Mouse (Mus musculus): ENCODE data around the gene Taf9. TPM values are rescaled to one million over a fixed set of nuclear protein-coding genes. Genes with fewer than 3 reads are reported as not detected.

Taf9 gene
- polyA plus RNA-seq, 2 experiments = 10.0 to 18.0 TPM

- Histone ChIP-seq H3K4me1 (replicated peaks; ENCODE audit: control insufficient read depth in 2 of 2, insufficient read depth in 2 of 2, low read length in 1 of 2) (peaks cover 0 to 8% of the 10 kb centered on the region in 2 experiments; a peak in 3 of 4 replicates), H3K27me3 (ENCODE audit: control insufficient read depth, insufficient read depth, low read length) (no peaks in the 10 kb centered on the region), H3K36me3 (replicated peaks; ENCODE audit: control insufficient read depth, insufficient read depth, low read depth) (no peaks in the 10 kb centered on the region; the same call in 1 of the 2 replicates), H3K4me2 (ENCODE audit: low read depth) (no peak overlapping the region), H3K4me3 (ENCODE audit: insufficient read depth in 1 of 2, low read depth in 2 of 2, low read length in 2 of 2) (no peak overlapping the region), H3K9ac (replicated peaks) (no peak overlapping the region), H3K27ac (no peak overlapping the region), H3K9me3 (ENCODE audit: control insufficient read depth, low read length) (peaks cover 2% of the 10 kb centered on the region)
- DNase-seq (ENCODE audit: low read depth in 3 of 3, low spot score in 3 of 3) (no peak), ATAC-seq (ENCODE audit: insufficient read depth) (no peak)
- 57% methylated on average over 1 of the region's 1 CpGs for WGBS (ENCODE audit: insufficient replicate concordance)
- TF ChIP-seq CTCF (IDR thresholded peaks at IDR 0.05; ENCODE audit: low read depth) (no peak), EP300 (IDR thresholded peaks at IDR 0.05; ENCODE audit: low read depth) (no peak)
Observed at GRCm38 (mm10) chr13:100605845-100606244, 45.5 kb upstream of the Taf9 start.

DNA sequence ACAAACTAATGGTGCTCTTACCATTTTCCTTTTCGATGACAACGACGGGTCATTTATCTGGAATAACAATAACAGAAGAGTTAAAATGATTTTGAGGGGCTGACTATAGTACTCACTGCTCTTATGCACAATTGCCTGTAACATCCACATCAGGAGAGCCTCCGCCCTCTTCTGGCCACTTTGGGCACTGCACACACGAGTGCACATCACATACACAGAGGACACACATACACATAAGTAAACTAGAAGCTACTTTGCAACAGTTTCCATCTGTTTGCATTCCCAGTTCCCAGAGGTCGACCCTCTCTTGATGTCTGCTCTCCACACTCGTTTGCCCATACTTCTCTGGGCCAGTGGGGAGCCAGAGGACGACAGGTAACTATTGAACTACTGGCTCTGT lies 43.6 kb upstream of the Taf9 start:
- Histone ChIP-seq H3K9ac (replicated peaks) (no peak overlapping the region), H3K9me3 (ENCODE audit: control insufficient read depth, low read length) (peaks cover 2% of the 10 kb centered on the region), H3K4me2 (ENCODE audit: low read depth) (no peak overlapping the region), H3K4me1 (replicated peaks; ENCODE audit: control insufficient read depth in 2 of 2, insufficient read depth in 2 of 2, low read length in 1 of 2) (no peaks in the 10 kb centered on the region; a peak in 1 of 4 replicates), H3K36me3 (replicated peaks; ENCODE audit: control insufficient read depth, insufficient read depth, low read depth) (no peaks in the 10 kb centered on the region; the same call in 1 of the 2 replicates), H3K27ac (no peak overlapping the region), H3K27me3 (ENCODE audit: control insufficient read depth, insufficient read depth, low read length) (no peaks in the 10 kb centered on the region), H3K4me3 (ENCODE audit: insufficient read depth in 1 of 2, low read depth in 2 of 2, low read length in 2 of 2) (no peak overlapping the region)
- no peak for TF ChIP-seq EP300 (IDR thresholded peaks at IDR 0.05; ENCODE audit: low read depth)
- TF ChIP-seq CTCF (IDR thresholded peaks at IDR 0.05; ENCODE audit: low read depth) = peak; percentile 65
- ATAC-seq (ENCODE audit: insufficient read depth) (no peak), DNase-seq (ENCODE audit: low read depth in 3 of 3, low spot score in 3 of 3) (no peak)
- 78% methylated on average over 8 of the region's 8 CpGs for WGBS (ENCODE audit: insufficient replicate concordance)

GRCm38 (mm10) chr13:100611266-100611665 lies 40.1 kb upstream of the Taf9 start:
- no peaks in the 10 kb centered on the region; the same call in 1 of the 2 replicates for H3K36me3 ChIP-seq (replicated peaks; ENCODE audit: control insufficient read depth, insufficient read depth, low read depth)
- TF ChIP-seq EP300 (IDR thresholded peaks at IDR 0.05; ENCODE audit: low read depth) = no peak
- no peak for TF ChIP-seq CTCF (IDR thresholded peaks at IDR 0.05; ENCODE audit: low read depth)
- 75% methylated on average over 13 of the region's 13 CpGs for WGBS (ENCODE audit: insufficient replicate concordance)
- no peak overlapping the region for H3K27ac ChIP-seq
- no peak overlapping the region for H3K4me3 ChIP-seq (ENCODE audit: insufficient read depth in 1 of 2, low read depth in 2 of 2, low read length in 2 of 2)
- ATAC-seq (ENCODE audit: insufficient read depth) (no peak), DNase-seq (ENCODE audit: low read depth in 3 of 3, low spot score in 3 of 3) (no peak)
- peaks cover 4% of the 10 kb centered on the region for H3K27me3 ChIP-seq (ENCODE audit: control insufficient read depth, insufficient read depth, low read length)
- no peak overlapping the region for H3K9ac ChIP-seq (replicated peaks)
- H3K4me2 ChIP-seq (ENCODE audit: low read depth) = no peak overlapping the region
- peaks cover 2% of the 10 kb centered on the region for H3K9me3 ChIP-seq (ENCODE audit: control insufficient read depth, low read length)
- 0 out of 4 replicates have a peak, but pooled peaks cover 0 to 2% of the 10 kb centered on the region in 2 experiments for H3K4me1 ChIP-seq (replicated peaks; ENCODE audit: control insufficient read depth in 2 of 2, insufficient read depth in 2 of 2, low read length in 1 of 2)

DNA sequence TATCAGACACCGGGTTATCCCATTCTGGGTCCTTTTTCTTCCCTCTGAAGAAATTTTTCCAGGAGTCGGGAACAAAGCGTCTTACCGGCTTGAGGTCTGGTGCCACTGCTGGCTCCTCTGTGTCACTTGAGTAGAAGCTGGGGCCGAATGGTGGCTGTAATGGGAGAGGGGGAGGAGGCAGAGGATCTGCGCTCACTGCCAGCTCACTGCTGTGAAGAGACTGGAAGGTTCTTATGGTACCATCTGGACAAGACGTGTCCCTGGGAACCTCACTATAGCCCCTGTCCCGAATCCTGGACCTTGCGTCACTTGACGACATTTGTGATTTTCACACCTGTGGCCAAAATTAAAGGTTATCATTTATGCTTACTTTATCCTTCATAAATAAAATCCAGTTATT lies 39.1 kb upstream of the Taf9 start:
- no peak for ATAC-seq (ENCODE audit: insufficient read depth)

DNA sequence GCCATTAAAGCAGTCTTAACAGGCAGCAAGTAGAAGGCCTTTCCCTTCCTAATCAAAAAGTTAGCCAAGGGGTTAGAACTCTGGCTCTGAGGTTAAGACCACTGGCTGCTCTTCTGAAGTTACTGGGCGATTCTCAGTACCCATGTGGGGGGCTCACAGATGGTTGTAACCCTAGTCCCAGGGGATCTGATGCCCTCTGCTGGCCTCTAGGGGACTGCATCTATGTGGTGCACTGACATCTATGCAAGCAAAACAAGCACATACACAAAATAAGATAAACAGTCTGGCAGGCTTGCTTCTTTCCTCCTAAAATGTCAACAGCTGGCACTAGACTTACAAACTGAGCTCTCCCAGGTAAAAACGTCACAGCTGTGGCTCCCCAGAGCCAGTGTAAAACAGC lies 38.5 kb upstream of the Taf9 start:
- Histone ChIP-seq H3K4me2 (ENCODE audit: low read depth) (no peak overlapping the region), H3K36me3 (replicated peaks; ENCODE audit: control insufficient read depth, insufficient read depth, low read depth) (peaks cover 5% of the 10 kb centered on the region; the same call in 1 of the 2 replicates), H3K9ac (replicated peaks) (no peak overlapping the region), H3K27me3 (ENCODE audit: control insufficient read depth, insufficient read depth, low read length) (peaks cover 4% of the 10 kb centered on the region), H3K4me3 (ENCODE audit: insufficient read depth in 1 of 2, low read depth in 2 of 2, low read length in 2 of 2) (no peak overlapping the region), H3K27ac (no peak overlapping the region), H3K9me3 (ENCODE audit: control insufficient read depth, low read length) (no peaks in the 10 kb centered on the region; the same call in 1 of the 2 replicates), H3K4me1 (replicated peaks; ENCODE audit: control insufficient read depth in 2 of 2, insufficient read depth in 2 of 2, low read length in 1 of 2) (0 out of 4 replicates have a peak, but pooled peaks cover 2% of the 10 kb centered on the region in 2 experiments)
- WGBS (ENCODE audit: insufficient replicate concordance) = 44% methylated on average over 2 of the region's 2 CpGs
- TF ChIP-seq EP300 (IDR thresholded peaks at IDR 0.05; ENCODE audit: low read depth) (no peak), CTCF (IDR thresholded peaks at IDR 0.05; ENCODE audit: low read depth) (peak; percentile 40; the same call in 1 of the 2 replicates)
- ATAC-seq (ENCODE audit: insufficient read depth) = no peak
- no peak for DNase-seq (ENCODE audit: low read depth in 3 of 3, low spot score in 3 of 3)

More for the DNA sequence above, 39.1 kb upstream of the Taf9 start:
- 0 out of 4 replicates have a peak, but pooled peaks cover 2% of the 10 kb centered on the region in 2 experiments for H3K4me1 ChIP-seq (replicated peaks; ENCODE audit: control insufficient read depth in 2 of 2, insufficient read depth in 2 of 2, low read length in 1 of 2)
- peaks cover 4% of the 10 kb centered on the region for H3K27me3 ChIP-seq (ENCODE audit: control insufficient read depth, insufficient read depth, low read length)
- H3K4me2 ChIP-seq (ENCODE audit: low read depth) = no peak overlapping the region
- H3K27ac ChIP-seq = no peak overlapping the region
- TF ChIP-seq CTCF (IDR thresholded peaks at IDR 0.05; ENCODE audit: low read depth) (no peak), EP300 (IDR thresholded peaks at IDR 0.05; ENCODE audit: low read depth) (no peak)
- peaks cover under 1% of the 10 kb centered on the region; the same call in 1 of the 2 replicates for H3K36me3 ChIP-seq (replicated peaks; ENCODE audit: control insufficient read depth, insufficient read depth, low read depth)
- 85% methylated on average over 10 of the region's 10 CpGs for WGBS (ENCODE audit: insufficient replicate concordance)
- H3K4me3 ChIP-seq (ENCODE audit: insufficient read depth in 1 of 2, low read depth in 2 of 2, low read length in 2 of 2) = no peak overlapping the region
- no peak for DNase-seq (ENCODE audit: low read depth in 3 of 3, low spot score in 3 of 3)
- H3K9me3 ChIP-seq (ENCODE audit: control insufficient read depth, low read length) = peaks cover 2% of the 10 kb centered on the region
- H3K9ac ChIP-seq (replicated peaks) = no peak overlapping the region
